Mouse (Mus musculus): Measurements from ENCODE around the gene Susd4. TPM values are rescaled to one million over a fixed set of nuclear protein-coding genes. Genes with fewer than 3 reads are reported as not detected.

Gene Susd4
- total RNA-seq, 2 experiments from 2014 or later, result 4.1 to 5.2 TPM

DNA sequence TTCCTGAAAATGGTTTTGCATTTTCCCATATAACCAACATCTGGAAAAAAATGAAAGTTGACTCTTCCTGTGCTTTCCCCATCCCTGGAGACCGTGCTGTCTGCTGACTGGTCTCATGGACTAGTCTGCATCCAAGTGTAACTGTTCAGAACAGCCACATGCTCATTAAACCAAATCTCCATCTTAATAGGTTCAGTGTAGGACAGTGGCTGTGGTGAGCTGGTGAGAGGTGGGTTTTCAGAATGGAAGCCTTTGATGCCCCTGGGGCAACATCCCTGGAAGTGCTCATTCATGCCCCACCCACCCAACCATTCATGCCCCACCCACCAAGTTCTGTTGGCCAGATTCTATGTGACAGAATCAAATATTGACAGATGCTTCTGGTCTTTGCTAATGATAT is 86.4 kb downstream of the Susd4 start:
- DNase-seq (ENCODE audit: low spot score in 2 of 2), result no peak

DNA sequence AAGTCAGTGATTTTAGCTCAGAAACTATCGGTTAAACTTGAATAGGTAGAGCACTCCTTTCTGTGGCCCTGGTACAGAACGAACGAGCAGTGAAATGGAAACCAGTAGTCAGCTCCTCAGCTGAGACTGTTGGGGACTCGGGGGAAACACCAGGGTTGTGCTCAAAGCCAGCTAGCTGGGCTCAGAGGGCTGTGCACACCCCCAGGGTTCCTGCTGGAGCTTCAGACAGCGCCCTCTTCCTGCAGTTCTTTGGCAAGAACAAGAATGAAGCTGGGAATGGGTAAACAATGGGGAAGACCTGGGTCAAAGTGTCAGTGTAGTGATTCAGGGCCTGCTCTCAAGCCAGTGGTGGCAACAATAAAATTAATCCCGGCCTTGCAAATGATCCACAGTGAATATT is 88.5 kb downstream of the Susd4 start:
- no peak for DNase-seq (ENCODE audit: low spot score in 2 of 2)

DNA sequence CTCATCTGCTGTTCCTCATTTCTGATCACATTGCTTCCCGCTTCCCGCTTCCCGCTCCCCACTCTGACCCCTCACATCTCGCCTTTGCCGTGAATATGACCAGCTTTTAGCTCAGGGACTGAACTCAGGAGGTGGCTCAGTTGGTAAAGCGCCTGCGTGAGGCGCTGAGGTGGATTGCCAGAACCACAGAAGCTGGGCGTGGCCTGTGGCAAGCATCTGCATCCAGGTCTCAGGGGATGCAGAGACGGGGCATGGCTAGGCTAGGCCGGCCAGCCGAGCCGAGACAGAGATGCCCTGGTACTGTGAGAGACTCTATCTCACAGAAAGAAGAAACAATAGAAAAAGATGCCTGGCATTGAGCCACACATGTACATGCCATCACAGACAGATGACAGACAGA is 93.0 kb downstream of the Susd4 start:
- no peak for DNase-seq (ENCODE audit: low spot score in 2 of 2)

DNA sequence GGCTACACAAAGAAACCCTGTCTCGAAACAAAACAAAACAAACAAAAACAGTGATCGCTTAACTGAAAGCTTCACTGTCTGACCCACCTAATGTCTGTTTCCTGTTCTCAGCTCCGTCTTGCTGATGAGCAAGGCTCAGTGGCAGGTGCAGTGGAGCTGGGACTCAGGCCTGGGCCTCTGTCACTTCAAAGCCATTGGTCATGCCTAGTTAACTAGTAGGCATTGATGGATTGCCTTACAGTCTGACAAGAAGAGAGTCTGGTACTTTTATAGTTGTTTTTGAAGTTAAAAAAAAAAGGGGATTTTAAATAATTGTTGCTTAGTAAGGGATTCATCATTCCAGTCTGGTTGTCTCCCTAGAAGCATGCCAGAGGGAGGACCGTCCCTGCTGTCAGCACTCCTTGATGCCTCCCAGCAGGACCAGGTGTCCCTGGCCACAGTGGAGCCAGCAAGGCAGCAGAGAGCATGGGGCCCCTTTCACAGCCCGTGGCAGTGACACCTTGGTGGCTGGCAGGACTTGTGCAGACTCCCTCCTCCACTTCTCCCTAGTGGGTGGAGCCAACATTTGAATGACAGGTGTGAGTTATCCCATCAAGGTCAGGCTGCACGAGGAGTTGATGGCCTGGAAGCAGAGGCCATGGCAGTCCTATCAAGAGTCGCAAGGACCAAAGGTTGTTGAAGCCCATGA is 98.2 kb downstream of the Susd4 start:
- no peak for DNase-seq (ENCODE audit: low spot score in 2 of 2)

DNA sequence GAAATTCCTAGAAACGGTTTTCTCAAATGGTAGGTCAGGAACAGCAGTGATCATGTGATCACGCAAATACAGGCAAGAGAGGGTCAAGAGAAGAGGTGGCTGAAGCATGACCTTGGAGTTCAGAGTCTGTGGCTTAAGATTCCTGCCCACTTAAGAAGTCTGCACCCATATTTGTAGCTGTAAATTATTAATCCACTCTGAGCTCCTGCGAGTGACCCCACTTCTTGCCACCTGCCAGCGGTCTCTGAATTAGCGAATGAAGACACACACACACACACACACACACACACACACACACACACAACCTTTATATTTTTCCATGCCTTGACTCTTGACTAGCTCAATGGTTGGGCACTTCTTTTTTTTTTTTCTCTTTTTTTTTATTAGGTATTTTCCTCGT is 99.7 kb downstream of the Susd4 start:
- DNase-seq (ENCODE audit: low spot score in 2 of 2), result no peak

DNA sequence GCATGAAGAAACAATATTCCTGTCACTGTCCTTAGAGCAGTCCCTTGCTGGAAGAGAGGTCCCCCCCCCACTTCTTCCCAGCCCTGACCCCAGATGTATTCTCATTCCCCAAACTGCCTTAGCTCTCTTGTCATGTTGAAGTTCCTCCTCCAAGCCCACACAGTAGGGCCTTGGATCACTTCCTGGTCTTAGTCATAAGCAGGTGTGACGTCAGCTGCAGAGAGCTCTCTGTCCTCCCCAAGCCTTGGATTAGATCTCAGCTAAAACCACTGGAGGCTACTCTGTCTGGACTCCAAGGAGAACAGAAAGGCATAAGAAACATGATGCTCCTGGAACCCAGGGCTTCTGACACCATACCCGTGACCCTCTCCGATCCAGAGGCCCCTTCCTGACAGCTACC is 104.2 kb downstream of the Susd4 start:
- DNase-seq (ENCODE audit: low spot score in 2 of 2), result no peak

DNA sequence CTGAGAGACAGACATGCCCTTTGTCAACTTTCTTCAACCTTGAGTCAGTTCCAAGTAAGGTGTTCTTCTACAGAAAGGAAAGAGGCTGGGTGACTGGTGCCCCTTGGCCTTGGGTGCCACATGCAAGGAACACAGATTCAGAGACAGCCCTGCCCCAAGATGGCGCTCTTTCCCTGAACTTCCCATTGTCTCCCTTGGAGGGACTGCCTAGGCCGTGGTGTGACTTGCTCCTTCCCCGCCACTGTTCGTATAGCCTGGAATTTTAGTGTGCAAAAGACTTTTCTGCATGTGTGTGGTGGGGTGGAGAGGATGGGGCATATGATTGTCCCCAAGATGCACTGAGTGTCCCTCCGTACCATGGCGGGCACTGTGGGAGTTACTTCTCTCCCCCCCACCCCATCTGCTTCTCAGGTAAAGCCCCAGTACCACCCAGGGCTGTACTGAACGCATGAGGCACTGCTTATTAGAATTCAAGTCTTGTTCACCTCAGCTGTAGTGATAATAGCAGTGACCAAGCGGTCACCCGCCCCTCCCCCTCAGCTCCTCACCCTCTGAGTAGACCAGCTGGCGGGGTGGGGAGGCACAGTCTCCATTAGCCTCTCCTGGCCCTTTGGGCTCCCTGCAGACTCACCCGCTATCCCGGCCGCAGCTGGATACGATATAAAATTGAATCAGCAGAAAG is 104.9 kb downstream of the Susd4 start:
- DNase-seq (ENCODE audit: low spot score in 2 of 2), result peak; percentile 63 to 64

DNA sequence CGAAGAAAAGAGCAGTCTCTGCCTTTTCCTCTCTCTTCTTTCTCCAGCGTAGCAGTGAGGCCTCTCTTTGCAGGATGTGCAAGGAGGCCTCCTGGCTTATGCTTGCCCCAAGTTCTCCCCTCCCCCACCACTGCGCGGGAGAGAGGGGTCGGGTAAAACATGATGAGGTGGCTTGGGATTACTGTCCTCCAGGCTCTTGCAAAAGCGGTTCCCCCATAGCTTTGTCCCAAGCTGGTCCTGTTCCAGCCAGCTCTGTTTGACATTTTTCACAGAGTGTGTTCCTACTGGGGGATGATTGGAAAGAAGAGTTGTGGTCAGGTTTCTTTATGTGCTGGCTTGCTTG is 105.4 kb downstream of the Susd4 start:
- DNase-seq (ENCODE audit: low spot score in 2 of 2), result no peak

DNA sequence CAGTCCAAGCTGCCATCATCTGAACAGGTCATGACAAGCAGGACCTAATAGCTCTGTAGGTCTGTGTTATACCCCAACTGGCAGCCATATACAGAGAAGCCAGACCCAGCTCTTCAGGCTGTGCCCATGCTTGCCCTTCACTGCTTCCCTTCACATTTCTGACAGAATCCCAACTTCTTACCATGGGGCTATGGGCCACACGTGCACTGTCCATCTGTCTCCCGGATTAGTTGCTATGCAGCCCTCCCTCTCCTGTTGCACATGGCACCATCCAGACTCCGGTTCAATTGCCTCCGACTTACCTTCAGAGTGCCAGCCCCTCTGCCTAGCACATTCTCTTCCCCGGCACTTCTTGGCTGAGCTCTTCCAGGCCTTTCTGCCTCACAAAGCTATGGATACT is 114.5 kb downstream of the Susd4 start:
- DNase-seq (ENCODE audit: low spot score in 2 of 2), result no peak

DNA sequence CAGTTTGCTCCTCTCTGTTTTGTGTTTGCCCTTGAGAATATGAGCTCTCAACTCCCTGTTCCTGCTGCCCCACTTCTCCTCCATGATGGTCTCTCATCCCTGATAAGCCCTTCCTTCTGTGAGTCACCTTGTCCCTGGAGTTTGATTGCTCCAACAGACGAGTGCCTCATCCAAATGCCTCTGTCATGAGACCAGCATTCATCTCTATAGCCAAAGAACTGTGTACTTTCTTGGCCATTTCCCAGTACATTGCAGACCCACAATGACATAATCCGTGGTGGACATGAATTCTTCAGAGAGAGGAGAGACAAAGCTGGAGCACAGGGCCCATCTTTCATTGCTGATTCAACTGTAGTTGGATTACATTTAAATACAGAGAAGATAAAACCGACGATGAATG is 115.1 kb downstream of the Susd4 start:
- DNase-seq (ENCODE audit: low spot score in 2 of 2), result no peak

DNA sequence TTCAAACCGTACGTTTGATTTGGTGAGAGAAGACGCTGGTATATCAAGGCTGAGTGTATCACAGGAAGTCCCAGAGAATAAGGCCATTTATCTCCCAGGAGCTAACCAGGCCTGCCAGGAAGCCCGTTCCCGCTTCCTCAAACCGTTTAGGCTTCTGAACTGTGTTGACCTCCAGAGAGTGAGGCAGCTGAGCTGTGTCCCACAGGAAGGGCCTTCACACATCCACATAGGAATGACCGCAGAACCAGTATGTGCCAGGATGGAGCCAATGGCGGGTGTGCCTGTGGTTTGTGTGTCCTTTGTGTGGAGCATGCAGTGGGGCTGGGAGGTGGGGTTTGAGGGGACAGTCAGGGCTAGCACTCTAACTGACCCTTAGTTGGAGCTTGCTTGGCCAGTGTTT is 117.6 kb downstream of the Susd4 start:
- no peak for DNase-seq (ENCODE audit: low spot score in 2 of 2)

DNA sequence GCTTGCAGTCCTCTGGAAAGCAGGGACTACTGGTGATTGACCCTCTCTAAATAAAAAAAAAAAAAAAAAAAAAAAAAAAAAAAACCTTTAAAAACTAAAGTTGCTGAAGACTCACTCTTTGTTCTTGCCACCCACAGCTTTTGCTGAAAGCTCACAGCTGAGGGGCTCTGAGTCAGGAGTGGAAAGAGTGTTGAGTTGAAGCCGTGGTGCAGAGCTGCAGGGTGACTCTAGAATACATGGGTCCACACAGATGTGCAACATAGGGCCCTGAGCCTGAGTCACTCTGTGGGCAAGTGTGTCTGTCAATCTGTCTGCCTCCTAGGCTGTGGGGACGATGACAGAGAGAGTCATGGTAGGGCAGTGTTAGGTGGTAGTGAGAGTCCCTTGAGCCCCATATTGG is 119.0 kb downstream of the Susd4 start:
- no peak for DNase-seq (ENCODE audit: low spot score in 2 of 2)

DNA sequence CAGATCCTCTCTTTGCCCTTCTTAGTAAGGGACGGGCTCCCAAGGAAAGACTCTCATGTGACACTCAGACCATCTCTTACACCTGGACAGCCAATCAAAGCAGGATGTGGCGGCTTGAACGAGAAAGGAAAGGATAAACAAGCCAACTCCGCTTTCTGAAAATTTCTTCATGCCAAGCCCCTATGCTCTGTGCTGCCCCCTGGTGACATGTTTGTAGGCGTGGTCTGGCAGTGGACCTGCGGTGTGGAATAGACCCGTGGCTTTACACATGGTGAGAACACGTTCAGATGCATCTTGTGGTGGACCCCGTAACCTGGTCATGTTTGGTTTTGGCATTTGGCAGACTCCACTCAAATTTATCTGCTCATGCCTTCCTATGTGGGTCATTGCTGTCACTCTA is 132.0 kb downstream of the Susd4 start:
- DNase-seq (ENCODE audit: low spot score in 2 of 2), result peak; percentile 47 to 63

DNA sequence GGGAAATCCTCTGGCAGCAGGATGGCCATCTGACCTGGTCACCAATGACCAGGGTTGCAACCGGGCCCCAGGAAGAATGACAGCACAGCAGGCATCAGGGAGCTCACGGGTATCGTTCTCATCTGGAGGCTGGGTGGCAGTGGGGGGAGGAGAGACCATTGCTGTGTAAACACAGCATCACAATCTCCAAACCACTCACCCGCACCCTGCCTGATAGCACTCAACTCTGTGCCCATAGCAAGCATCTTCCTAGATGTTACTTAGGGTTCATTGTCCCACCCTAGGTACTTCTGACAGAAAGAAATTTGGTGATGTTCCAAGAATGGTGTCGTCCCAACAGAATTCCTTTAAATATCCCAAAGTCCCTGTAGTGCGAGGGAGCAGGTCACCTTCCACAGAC is 133.4 kb downstream of the Susd4 start:
- no peak for DNase-seq (ENCODE audit: low spot score in 2 of 2)

DNA sequence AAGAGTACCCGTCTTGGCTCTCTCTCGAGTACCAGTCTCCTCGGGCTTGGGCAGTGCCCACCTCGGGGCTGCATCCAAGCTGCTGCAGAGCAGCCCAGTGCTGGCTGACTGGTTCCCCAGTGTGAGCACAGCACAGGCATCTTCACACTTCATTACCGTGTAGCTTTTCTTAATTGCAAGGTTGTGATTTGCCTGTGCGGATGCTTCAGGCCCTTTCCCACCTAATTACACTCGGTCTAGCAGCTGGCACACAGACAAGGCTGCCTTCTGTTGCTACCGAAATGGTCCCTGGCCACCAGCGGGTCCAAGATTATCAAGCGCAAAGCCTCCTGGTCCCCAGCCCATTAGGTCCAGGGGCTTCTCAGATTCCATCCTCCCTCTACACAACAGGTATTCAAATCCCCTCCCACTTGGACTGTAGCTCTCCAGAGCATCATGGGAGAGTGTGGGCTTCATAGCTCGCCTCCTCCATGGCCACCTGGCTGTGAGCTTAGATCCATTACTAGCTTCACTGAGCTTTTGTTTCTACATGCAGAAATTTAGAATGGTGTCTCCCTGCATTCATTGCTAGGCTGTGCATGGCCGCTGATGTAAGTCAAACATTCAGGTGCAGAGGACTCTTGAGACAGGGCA is 134.0 kb downstream of the Susd4 start:
- no peak for DNase-seq (ENCODE audit: low spot score in 2 of 2)

DNA sequence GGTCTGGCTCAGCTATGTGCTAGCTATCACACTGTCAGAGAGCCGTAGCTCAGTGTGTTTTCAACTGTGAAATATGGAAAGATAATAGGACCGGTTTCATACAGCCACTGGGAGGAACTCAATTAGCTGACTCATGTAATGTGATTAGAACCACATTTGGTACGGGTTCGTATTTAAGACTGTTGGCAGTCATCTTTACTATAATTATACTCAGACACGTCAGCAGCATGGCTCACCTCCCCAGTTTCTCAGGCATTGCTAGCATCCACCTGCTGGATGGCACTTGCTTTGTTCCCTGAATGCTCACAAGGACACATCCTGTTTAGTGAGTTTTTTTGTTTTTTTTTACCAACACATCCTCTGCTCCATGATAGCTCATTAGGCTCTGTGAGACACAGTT is 138.4 kb downstream of the Susd4 start:
- DNase-seq (ENCODE audit: low spot score in 2 of 2), result no peak

DNA sequence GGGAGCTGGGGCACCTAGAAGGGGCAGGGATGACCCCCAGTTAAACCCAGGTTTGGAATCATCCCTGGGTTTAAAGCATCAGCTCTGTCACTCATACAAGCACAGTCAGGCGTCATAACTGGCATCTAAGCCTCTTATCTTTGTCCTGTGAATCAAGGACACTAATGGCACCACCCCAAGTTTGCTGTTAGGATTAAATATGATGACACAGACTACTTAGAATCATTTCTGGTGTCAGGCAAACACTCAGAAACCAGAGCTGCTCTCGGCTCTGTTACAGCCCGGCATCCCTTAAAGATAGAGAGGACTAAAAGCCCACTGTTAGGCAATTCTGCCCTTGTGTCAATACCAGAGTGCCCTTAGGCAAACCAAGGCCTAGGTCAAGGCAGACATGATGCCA is 139.2 kb downstream of the Susd4 start:
- DNase-seq (ENCODE audit: low spot score in 2 of 2), result peak in 1 of 2 experiments; percentile 13

DNA sequence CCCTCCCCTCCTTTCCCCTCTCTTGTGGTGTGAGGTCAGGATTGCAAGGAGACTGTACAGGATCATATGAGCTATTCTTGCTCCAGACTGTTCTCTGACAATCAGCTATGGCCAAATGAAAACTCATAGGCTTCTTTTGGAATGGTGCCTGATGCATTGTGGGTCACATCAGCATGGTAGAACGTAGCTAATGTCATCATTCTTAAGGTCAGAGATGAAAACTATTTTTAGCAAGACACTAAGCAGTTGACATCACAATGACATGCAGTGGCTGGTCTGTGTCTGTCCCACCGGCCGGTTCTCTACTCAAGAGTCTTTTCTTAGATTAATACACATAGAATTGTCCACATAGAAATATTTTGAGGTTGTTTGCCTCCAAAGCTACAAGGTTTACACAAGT is 142.0 kb downstream of the Susd4 start:
- no peak for DNase-seq (ENCODE audit: low spot score in 2 of 2)

DNA sequence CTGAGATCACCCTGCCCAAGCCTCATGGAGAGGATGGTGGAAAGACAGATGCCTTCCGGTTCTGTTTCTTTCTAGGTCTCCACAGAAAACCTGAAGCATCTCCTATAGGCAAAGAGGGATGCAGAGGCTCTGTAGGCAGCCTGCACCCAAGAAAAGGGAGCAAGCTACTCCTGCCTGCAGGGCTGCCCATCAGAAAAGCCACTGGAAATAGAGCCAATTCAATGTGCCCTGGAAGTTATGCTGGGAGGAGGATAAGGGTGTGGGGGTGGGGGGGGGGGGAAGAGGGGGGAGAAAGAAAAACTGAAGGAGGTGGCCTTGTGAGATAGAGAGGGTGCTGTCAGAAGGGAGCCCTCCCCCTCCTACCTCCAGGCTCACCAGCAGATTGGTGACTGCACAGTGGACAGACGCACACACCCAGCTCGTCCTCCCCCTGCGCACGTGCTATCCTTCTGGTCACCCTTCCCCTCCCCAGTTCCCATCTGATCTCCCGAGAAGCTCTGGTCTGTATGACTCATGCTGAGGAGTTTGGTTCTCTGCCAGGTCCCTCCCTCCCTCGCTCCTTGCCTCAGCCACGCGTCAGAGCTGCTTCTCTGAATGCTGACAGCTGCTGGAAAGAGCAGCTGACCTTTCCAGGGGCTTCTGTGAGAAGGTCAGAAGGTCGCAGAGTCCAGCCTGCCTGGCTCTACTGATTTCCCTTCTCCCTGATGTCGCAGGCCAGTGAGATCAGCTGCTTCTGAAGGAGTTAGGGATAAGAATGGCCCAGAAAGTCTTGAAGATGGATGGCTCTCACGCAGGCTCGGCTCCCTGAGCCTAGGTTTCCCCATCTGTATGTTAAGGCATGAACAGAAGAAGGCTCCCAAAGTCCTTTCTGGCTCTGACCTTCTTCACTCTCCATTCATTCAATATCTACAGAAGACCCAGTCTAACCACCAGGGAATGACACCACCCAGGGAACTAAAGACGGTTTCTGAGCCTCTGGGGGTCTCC is 144.7 kb downstream of the Susd4 start:
- DNase-seq (ENCODE audit: low spot score in 2 of 2), result peak; percentile 85 to 93

DNA sequence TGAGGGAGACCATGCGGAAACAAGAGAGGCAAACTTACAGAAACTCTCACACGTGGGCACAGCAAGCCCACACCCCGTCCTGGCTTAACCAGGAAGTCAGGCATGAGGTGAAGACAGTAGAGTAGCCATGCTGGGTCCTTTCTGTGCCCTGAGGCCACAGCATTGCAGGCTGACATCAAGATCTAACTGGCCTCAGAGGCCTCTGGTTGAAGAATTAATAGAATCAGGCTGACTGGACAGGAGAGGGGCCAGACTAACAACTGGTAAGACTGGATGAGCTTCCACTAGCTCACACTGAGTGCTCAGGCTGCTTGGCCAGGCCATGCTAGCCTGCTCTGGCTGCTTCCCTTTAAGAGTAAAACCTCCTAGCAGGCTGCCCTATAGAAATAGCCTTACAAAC is 145.4 kb downstream of the Susd4 start:
- DNase-seq (ENCODE audit: low spot score in 2 of 2), result no peak

DNA sequence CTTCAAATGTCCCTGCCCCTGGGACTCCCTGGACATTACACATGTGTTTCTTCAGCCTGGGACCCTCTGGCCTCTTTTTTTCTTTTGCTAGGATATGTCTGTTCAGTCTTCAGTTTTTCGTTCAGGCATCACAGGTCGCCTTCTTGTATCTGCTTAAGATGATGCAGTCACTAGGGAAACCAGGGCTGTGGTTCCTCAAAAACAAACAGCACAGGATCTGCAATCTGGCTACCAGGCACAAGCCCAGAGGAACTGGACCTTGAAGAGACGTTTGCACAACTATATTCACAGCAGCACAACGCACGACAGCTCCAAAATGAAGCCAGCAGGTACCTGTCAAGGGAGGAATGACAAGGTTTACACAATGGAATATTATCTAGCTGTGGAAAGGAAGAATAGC is 145.9 kb downstream of the Susd4 start:
- no peak for DNase-seq (ENCODE audit: low spot score in 2 of 2)

DNA sequence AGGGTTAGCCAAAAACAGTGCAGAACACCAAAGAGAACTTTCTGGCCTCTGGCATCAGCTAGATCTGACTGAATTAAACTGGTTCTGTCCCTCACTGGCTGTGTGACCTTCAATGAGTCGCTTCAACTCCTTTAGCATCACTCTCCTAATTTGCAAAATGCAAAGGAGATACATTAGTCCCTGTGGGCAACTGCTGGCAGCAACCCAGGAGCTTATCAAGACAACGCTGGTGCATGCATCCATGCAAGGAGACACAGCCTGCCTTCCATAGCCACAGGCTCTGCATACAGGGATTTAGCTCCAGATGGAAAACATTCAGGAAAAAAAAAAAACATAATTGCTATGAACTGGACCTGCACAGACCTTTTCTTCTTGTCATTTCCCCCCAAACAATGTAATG is 148.9 kb downstream of the Susd4 start:
- no peak for DNase-seq (ENCODE audit: low spot score in 2 of 2)

All from adrenal gland, adult 18-20 months (tissue).